Mouse (Mus musculus) left cerebral cortex, postnatal 4 days (tissue): Measurements from ENCODE around the gene Slc25a36. TPM values are rescaled to one million over a fixed set of nuclear protein-coding genes. Genes with fewer than 3 reads are reported as not detected.
A peak's percentile ranks its signal among the peaks of the same experiment; 100 is the strongest.

Source experiments
- DNase-seq: peaks from one replicate; pipeline ENCODE4 v3.0.0-alpha.2; 2022
- intact Hi-C: fragments of 180-260 bp; cut with DNase I; formaldehyde crosslinking; loops from one replicate; pipeline ENCODE4 v1.15.1; 2025
- total RNA-seq, 2 experiments: library from RNA; stranded (reverse); gene quantifications; 2 replicates each; pipeline ENCODE4 v1.2.3; 2021

The Slc25a36 gene
- total RNA-seq, 2 experiments from 2014 or later: 108 to 115 TPM

- DNase-seq: no peak
- intact Hi-C loops: no loop called here
These were observed 54.2 kb downstream of the Slc25a36 start for GRCm38 (mm10) chr9:97056541-97057338.

- peak; percentile 41 for DNase-seq
- intact Hi-C loops: no loop called here
These were observed 55.1 kb downstream of the Slc25a36 start for GRCm38 (mm10) chr9:97055906-97056305.

GRCm38 (mm10) chr9:97051176-97051575 is 59.8 kb downstream of the Slc25a36 start:
- peak; percentile 80 for DNase-seq
- intact Hi-C loops: no loop called here

- intact Hi-C loops: no loop called here
- DNase-seq: no peak
These were observed 64.7 kb downstream of the Slc25a36 start for GRCm38 (mm10) chr9:97046240-97046639.

- no peak for DNase-seq
- intact Hi-C loops: no loop called here
These were observed 69.3 kb downstream of the Slc25a36 start for GRCm38 (mm10) chr9:97041633-97042032.

- intact Hi-C loops: no loop called here
- no peak for DNase-seq
These were observed 72.9 kb downstream of the Slc25a36 start for GRCm38 (mm10) chr9:97038010-97038409.

GRCm38 (mm10) chr9:97036656-97037055 is 74.3 kb downstream of the Slc25a36 start:
- intact Hi-C loops: no loop called here
- peak; percentile 30 for DNase-seq

- intact Hi-C loops: no loop called here
- no peak for DNase-seq
These were observed 83.6 kb downstream of the Slc25a36 start for GRCm38 (mm10) chr9:97027361-97027760.

- no peak for DNase-seq
- intact Hi-C loops: no loop called here
These were observed 85.0 kb downstream of the Slc25a36 start for GRCm38 (mm10) chr9:97026006-97026405.

Other genes starting within 250 kb of the Slc25a36 start
- gene Pxylp1, start 218.5 kb downstream of the Slc25a36 start, total RNA-seq: 10 to 100 TPM; 19.1 to 20.7 TPM
- gene Spsb4, start 92.3 kb downstream of the Slc25a36 start, total RNA-seq: 10 to 100 TPM; 20.2 to 20.6 TPM